Mouse (Mus musculus) heart, embryonic 12.5 days (tissue): Measurements from ENCODE around the gene Atf4. TPM values are rescaled to one million over a fixed set of nuclear protein-coding genes. Genes with fewer than 3 reads are reported as not detected.

Source experiments
- ATAC-seq: fragments of 200-750 bp; cut with Nextera tagmentation; 2 replicates; pipeline ENCODE4 v1.8.0; 2017; ENCODE audit warnings: moderate TSS enrichment, moderate library complexity; ENCODE audit not compliant: insufficient number of reproducible peaks, low FRiP score
- H3K27ac ChIP-seq: fragments of 300-500 bp; sonication (generic); 2 replicates; pipeline ENCODE4 v1.5.1; 2016; ENCODE audit warnings: mild to moderate bottlenecking, moderate library complexity; ENCODE audit not compliant: poor library complexity, severe bottlenecking
- H3K27me3 ChIP-seq: fragments of 300-500 bp; sonication (generic); replicated peaks from 2 replicates; pipeline ENCODE4 v1.6.1; 2016; ENCODE audit warnings: mild to moderate bottlenecking, moderate library complexity
- H3K36me3 ChIP-seq: fragments of 300-500 bp; sonication (generic); 2 replicates; pipeline ENCODE4 v1.6.1; 2016; ENCODE audit warnings: mild to moderate bottlenecking, moderate library complexity
- H3K4me1 ChIP-seq: fragments of 300-500 bp; sonication (generic); replicated peaks from 2 replicates; pipeline ENCODE4 v1.6.1; 2016; ENCODE audit warnings: mild to moderate bottlenecking
- H3K4me2 ChIP-seq: fragments of 300-500 bp; sonication (generic); 2 replicates; pipeline ENCODE4 v1.6.1; 2016; ENCODE audit warnings: mild to moderate bottlenecking, moderate library complexity
- H3K4me3 ChIP-seq: fragments of 300-500 bp; sonication (generic); 2 replicates; pipeline ENCODE4 v1.5.1; 2016; ENCODE audit warnings: mild to moderate bottlenecking
- H3K9ac ChIP-seq: fragments of 300-500 bp; sonication (generic); 2 replicates; pipeline ENCODE4 v1.6.1; 2016; ENCODE audit warnings: mild to moderate bottlenecking, moderate library complexity
- H3K9me3 ChIP-seq: fragments of 300-500 bp; sonication (generic); replicated peaks from 2 replicates; pipeline ENCODE4 v1.6.1; 2016; ENCODE audit warnings: mild to moderate bottlenecking, moderate library complexity
- WGBS: fragments of 180-500 bp; shearing (Covaris S2); methylation state at CpG from one replicate; pipeline ENCODE4 v1.1.7; 2016; 5-methylcytosine and 5-hydroxymethylcytosine counted together
- polyA plus RNA-seq: library from polyadenylated mRNA; unstranded; fragments of >200 nt; fragmentation: Nextera tagmentation; extraction: Ambion mirVana; gene quantifications from 2 replicates; pipeline ENCODE4 v1.2.1, GENCODE M21; 2016

The Atf4 gene
- polyA plus RNA-seq = 76.4 and 79.9 TPM in 2 replicates

GRCm38 (mm10) chr15:80254847-80255645, at the start of gene Atf4:
Gene Atf4 (plus strand): TSS chr15:80255184.
- peak within 1 kb of the TSS; percentile 95 for H3K4me2 ChIP-seq
- peak within 1 kb of the TSS; percentile 99 for H3K27ac ChIP-seq
- no peaks in the 10 kb centered on the region for H3K27me3 ChIP-seq
- peak within 1 kb of the TSS; percentile 100 for H3K9ac ChIP-seq
- H3K4me3 ChIP-seq = peak within 1 kb of the TSS; percentile 94
- no peaks in the 10 kb centered on the region for H3K9me3 ChIP-seq
- peaks cover 60% of the 10 kb centered on the region for H3K4me1 ChIP-seq
- WGBS = under 1% methylated on average over 62 of the region's 62 CpGs
- H3K36me3 ChIP-seq = peaks cover 42% of the 10 kb centered on the region
- peak; percentile 93 for ATAC-seq

- WGBS = 78% methylated on average over 3 of the region's 3 CpGs
- Histone ChIP-seq H3K9ac (no peak overlapping the region), H3K27ac (no peak overlapping the region), H3K36me3 (no peaks in the 10 kb centered on the region), H3K27me3 (peaks cover 4% of the 10 kb centered on the region; the same call in 1 of the 2 replicates), H3K4me1 (no peaks in the 10 kb centered on the region), H3K9me3 (no peaks in the 10 kb centered on the region), H3K4me2 (no peak overlapping the region), H3K4me3 (no peak overlapping the region)
- no peak for ATAC-seq
Observed at GRCm38 (mm10) chr15:80206057-80206565, 48.9 kb upstream of the Atf4 start.

- no peak for ATAC-seq
- Histone ChIP-seq H3K36me3 (no peaks in the 10 kb centered on the region), H3K27me3 (peaks cover 12% of the 10 kb centered on the region), H3K4me1 (no peaks in the 10 kb centered on the region), H3K27ac (no peak overlapping the region), H3K4me2 (no peak overlapping the region), H3K9ac (no peak overlapping the region), H3K9me3 (no peaks in the 10 kb centered on the region), H3K4me3 (no peak overlapping the region)
- 31% methylated on average over 4 of the region's 4 CpGs for WGBS
Observed at GRCm38 (mm10) chr15:80208446-80208845, 46.5 kb upstream of the Atf4 start.

GRCm38 (mm10) chr15:80213688-80214087, 41.3 kb upstream of the Atf4 start:
- no peaks in the 10 kb centered on the region for H3K9me3 ChIP-seq
- H3K27me3 ChIP-seq = peaks cover 12% of the 10 kb centered on the region
- no peak overlapping the region for H3K4me3 ChIP-seq
- no peak for ATAC-seq
- H3K27ac ChIP-seq = no peak overlapping the region
- no peaks in the 10 kb centered on the region for H3K4me1 ChIP-seq
- H3K9ac ChIP-seq = no peak overlapping the region
- H3K4me2 ChIP-seq = no peak overlapping the region
- no peaks in the 10 kb centered on the region for H3K36me3 ChIP-seq

- Histone ChIP-seq H3K4me3 (no peak overlapping the region), H3K27ac (no peak overlapping the region), H3K4me2 (no peak overlapping the region), H3K4me1 (peaks cover 8% of the 10 kb centered on the region), H3K27me3 (peaks cover 8% of the 10 kb centered on the region), H3K9ac (no peak overlapping the region), H3K36me3 (no peaks in the 10 kb centered on the region), H3K9me3 (no peaks in the 10 kb centered on the region)
- 0 out of 2 replicates have a peak, but pooled peaks have one; percentile 17 for ATAC-seq
- 13% methylated on average over 10 of the region's 10 CpGs for whole genome bisulfite sequencing
Observed at GRCm38 (mm10) chr15:80215716-80216479, 39.1 kb upstream of the Atf4 start.

- no peak overlapping the region for H3K27ac ChIP-seq
- no peaks in the 10 kb centered on the region for H3K9me3 ChIP-seq
- 56% methylated on average over 9 of the region's 9 CpGs for WGBS
- ATAC-seq = no peak
- H3K4me1 ChIP-seq = peaks cover 8% of the 10 kb centered on the region
- no peak overlapping the region for H3K4me3 ChIP-seq
- H3K36me3 ChIP-seq = no peaks in the 10 kb centered on the region
- H3K27me3 ChIP-seq = peaks cover 8% of the 10 kb centered on the region
- no peak overlapping the region for H3K9ac ChIP-seq
- no peak overlapping the region for H3K4me2 ChIP-seq
Observed at GRCm38 (mm10) chr15:80216480-80216820, 38.5 kb upstream of the Atf4 start.

- H3K4me2 ChIP-seq = no peak overlapping the region
- H3K27me3 ChIP-seq = peaks cover under 1% of the 10 kb centered on the region; the same call in 1 of the 2 replicates
- no peak overlapping the region for H3K27ac ChIP-seq
- no peaks in the 10 kb centered on the region for H3K36me3 ChIP-seq
- H3K9me3 ChIP-seq = no peaks in the 10 kb centered on the region
- 78% methylated on average over 10 of the region's 10 CpGs for WGBS
- ATAC-seq = no peak
- peaks cover 8% of the 10 kb centered on the region for H3K4me1 ChIP-seq
- H3K9ac ChIP-seq = no peak overlapping the region
- H3K4me3 ChIP-seq = no peak overlapping the region
Observed at GRCm38 (mm10) chr15:80217476-80217875, 37.5 kb upstream of the Atf4 start.

GRCm38 (mm10) chr15:80219211-80219610, 35.8 kb upstream of the Atf4 start:
- WGBS = 25% methylated on average over 14 of the region's 14 CpGs
- no peak overlapping the region for H3K27ac ChIP-seq
- 0 out of 2 replicates have a peak overlapping the region, but pooled peaks have one; percentile 19 for H3K9ac ChIP-seq

GRCm38 (mm10) chr15:80219705-80220657, 35.0 kb upstream of the Atf4 start:
- ATAC-seq = no peak; the same call in 1 of the 2 replicates
- no peaks in the 10 kb centered on the region for H3K27me3 ChIP-seq
- H3K36me3 ChIP-seq = no peaks in the 10 kb centered on the region
- H3K9me3 ChIP-seq = no peaks in the 10 kb centered on the region
- no peak overlapping the region for H3K27ac ChIP-seq
- H3K4me1 ChIP-seq = peaks cover 20% of the 10 kb centered on the region
- 58% methylated on average over 4 of the region's 4 CpGs for WGBS
- peak overlapping the region; percentile 45 for H3K4me2 ChIP-seq
- H3K4me3 ChIP-seq = no peak overlapping the region
- H3K9ac ChIP-seq = 0 out of 2 replicates have a peak overlapping the region, but pooled peaks have one; percentile 19

More at GRCm38 (mm10) chr15:80219211-80219610, 35.8 kb upstream of the Atf4 start:
- ATAC-seq = peak; percentile 49; the same call in 1 of the 2 replicates
- no peaks in the 10 kb centered on the region for H3K36me3 ChIP-seq
- no peaks in the 10 kb centered on the region for H3K9me3 ChIP-seq
- peaks cover 20% of the 10 kb centered on the region for H3K4me1 ChIP-seq
- H3K4me3 ChIP-seq = no peak overlapping the region
- peak overlapping the region; percentile 45 for H3K4me2 ChIP-seq
- H3K27me3 ChIP-seq = no peaks in the 10 kb centered on the region; the same call in 1 of the 2 replicates

- H3K4me3 ChIP-seq = no peak overlapping the region
- H3K4me1 ChIP-seq = peaks cover 20% of the 10 kb centered on the region
- H3K27me3 ChIP-seq = no peaks in the 10 kb centered on the region
- 57% methylated on average over 8 of the region's 8 CpGs for WGBS
- H3K9me3 ChIP-seq = no peaks in the 10 kb centered on the region
- no peak for ATAC-seq
- H3K9ac ChIP-seq = no peak overlapping the region
- H3K36me3 ChIP-seq = no peaks in the 10 kb centered on the region
- H3K27ac ChIP-seq = no peak overlapping the region
- H3K4me2 ChIP-seq = no peak overlapping the region
Observed at GRCm38 (mm10) chr15:80221031-80221430, 34.0 kb upstream of the Atf4 start.
